Mouse (Mus musculus) kidney, postnatal 25 days (tissue): ENCODE data around the gene Shq1.

Source experiments
- DNase-seq, 2 experiments: peaks; one replicate each; pipeline ENCODE4 v3.0.0; 2021; ENCODE audit warnings: mixed read lengths in 2 of 2

Gene Shq1

DNA sequence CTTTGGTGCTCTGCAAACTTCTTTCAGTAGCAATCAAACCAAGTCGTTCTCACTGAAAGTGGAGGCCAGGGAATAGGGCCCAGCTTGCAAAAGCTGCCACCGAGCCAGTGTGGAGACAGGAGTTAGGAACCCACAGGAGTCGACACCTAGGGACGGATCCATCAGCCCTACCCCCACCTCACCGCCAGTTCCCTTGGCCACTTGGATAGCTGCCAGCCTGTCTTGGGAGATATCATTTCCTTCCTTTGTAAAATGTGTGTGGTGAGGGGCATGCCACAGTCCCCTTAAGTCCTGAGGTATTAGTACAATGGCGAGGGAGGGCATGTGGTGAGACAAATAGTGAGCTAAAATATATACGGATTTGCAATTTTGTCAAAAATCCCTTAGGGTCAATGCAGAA is 142.4 kb downstream of the Shq1 start:
- DNase-seq = peak in 1 of 2 experiments; percentile 13

DNA sequence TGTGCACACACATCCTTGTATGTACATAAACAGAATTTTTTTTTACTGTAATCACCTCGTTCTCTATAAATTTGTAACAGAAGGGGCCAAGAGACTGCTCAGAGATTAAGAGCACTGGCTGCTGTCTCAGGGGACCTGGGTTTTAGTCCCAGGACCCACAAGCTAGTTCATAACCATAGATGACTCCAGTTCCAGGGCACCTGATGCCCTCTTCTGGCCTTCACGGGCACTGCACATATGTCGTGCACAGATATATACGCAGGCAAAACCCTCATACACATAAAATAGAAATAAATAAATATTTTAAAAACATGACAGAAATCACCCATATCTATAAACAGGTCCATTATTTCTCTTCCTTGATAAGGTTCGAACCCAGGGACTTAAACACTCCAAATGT is 143.0 kb downstream of the Shq1 start:
- peak in 1 of 2 experiments; percentile 44 for DNase-seq

DNA sequence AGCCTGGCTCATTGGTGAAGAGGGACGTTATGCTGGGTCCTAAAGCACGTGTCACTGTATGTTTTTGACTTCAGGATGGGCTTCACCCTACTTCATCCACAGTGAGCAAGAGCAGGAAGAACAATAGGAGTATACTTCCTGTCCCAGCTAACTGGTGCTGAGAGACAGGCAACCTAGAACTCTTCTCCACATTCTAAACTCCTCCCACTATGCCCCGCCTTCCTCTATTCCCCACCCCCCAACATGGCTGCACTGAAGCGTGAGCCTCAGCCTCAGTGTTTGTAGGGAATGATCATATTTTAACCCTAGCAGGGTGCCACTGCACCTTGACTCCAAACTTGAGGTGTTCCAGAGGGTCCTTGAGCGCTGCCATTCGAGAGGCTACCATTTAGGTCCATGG is 143.8 kb downstream of the Shq1 start:
- no peak for DNase-seq

DNA sequence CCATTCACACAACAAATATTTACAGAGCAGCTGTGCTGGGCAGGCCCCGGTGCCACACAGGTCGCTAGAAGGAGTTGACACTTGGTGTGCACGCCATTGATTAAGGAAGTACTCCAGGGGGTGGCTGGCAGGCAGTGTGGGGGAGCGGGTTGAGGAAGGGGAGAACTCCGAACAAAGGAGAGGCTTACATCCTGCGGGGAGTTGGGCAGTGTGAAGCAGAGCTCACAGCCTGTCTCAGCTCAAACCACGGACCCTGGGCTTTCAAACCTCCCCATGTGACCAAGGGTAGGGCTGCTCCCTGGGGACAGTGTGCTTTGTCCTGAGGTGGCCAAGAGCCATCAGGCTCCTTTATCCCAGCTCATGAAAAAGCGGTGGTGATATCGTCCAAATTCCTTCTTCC is 144.9 kb downstream of the Shq1 start:
- no peak for DNase-seq

DNA sequence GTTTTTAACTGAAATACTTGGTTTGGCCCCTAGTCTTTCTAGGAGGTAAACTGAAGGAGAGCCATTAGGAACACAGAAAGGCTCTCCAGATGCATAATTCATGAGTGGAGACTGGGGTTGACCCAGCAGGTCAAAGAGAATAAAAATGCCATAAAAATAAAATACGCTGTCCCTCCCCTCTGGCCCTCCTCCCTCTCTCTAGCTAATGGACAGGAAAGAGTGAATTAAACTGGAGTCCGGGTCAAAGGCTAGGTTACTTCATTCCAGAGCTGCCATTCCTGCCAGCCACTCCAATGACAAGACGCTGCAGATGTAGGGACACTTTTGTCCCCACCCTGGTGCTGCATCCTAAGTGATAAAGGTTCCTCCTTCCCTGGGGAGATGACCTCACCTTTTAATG is 145.5 kb downstream of the Shq1 start:
- DNase-seq = peak; percentile 28 to 42

DNA sequence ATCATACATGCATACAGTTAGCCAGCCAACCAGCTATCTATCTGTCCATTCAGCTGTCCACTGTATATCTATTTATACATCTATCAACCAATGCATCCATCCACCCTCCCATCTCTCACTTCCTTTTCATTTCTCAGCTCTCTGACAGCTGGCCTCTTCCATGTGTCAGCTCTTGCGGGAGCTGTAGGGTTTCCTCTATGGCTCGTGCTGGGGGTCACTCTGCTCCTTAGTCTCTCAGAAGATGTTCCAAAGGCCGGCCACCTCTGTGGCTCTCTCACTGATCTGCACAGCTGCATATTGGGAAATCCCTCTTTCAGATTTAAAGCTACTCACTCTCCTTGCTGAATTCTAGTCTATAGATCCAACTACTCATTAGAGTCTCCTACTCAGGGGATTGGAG is 148.5 kb downstream of the Shq1 start:
- no peak for DNase-seq

DNA sequence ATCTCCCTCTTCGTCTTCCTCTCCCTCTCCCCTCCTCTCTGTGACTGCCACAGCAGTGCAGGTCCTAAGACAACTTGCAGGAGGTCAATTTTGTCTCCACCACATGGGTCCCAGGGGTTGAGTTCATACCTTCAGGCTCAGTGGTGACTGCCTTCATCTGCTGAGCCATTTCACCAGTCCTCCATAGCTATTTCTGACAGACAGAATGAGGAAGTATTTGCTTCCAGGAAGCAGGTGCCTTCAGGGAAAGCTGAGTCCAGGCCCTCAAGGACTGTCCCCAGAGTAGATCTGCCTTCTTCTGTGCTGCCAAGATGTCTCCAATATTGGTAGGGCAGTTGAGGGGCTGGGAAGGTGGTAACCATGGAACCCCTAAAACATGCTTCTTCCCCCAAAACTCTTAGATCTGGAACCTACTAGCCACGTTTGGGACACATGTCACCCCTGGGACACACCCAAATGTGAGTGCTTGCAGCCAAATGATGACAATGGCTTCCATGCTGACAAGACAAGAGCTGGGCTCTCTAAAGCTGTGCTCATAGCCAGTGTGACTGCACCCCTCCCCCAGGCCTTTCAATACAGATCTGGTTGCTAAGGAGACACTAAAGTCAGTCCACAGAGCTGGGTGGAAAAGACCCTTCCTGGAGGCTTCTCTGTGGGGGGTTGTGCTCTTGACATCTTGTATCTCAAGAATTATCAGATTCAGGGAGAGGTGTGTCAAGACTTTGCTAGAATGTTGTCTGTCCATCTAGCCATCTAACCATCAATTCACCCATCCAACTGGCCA is 149.2 kb downstream of the Shq1 start:
- no peak for DNase-seq

DNA sequence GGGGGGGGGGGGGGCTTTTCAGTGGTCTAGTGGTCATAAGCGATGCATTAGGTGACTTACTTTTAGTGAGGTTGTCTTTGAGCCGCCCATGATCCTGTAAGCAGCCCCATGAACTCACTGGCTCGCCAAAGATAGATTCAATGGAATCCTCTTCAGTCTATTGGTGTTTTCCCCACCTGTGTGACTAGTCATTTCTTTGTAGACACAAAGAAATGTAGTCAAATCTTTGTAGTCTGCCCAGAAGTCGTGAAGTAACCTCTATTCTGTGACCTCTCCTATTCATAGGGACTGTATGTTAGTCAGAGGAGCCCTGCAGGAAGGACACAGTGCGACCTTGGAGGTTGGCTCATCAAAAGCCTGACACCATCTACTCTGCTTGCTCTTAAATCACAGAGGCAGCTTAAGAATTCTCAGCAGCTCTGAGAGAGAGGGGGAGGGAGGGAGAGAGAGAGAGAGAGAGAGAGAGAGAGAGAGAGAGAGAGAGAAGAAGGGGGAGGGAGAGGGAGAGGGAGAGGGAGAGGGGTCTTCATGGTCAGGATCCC is 150.3 kb downstream of the Shq1 start:
- no peak for DNase-seq

DNA sequence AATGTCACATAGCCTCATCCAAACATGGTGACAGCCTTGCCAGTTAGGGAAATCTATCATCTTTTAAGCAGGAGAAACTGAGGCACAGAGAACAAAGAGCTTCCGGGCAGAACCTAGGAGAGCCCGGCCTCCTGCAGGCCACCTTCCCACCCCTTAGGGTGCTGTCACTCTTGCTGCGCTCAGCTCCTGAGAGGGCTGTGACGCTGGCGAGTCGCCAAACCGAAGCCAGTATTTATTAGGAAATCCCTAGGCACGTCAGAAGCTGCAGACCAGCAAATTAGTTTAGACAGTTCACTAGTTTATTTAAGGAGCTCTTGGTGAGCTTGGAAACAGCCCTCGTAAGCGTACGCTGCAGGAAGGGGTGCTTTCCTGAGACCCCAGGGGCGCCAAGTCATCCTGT is 151.1 kb downstream of the Shq1 start:
- peak; percentile 10 to 36 for DNase-seq
